Mouse (Mus musculus): ENCODE measurements around the gene Ms4a14. TPM values are rescaled to one million over a fixed set of nuclear protein-coding genes. Genes with fewer than 3 reads are reported as not detected.

The Ms4a14 gene
- not detected in 2 replicates for polyA plus RNA-seq (2012)

DNA sequence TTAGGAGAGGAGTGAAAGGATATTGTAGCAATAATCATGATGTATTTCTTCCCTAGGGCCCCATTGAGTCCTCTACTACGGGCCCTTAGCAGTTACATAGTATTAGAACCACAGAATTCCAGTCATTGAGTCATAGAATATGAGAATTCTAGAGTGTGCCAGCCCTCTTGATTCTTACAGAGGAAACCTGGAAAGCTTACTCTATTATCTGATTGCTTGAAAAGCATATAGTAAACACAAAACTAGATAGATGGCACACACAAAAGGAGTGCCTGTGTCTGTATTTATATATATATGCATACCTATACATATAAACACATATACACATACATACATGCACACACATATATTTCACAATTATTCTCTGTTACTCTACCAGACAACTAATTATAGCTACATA lies at the start of gene Ms4a14:
Gene Ms4a14 (minus strand): TSS at position 101 of the 400 bp plus-strand sequence.
- TF ChIP-seq GATA1 (IDR thresholded peaks at IDR 0.05; ENCODE audit: low read length), result no peak

DNA sequence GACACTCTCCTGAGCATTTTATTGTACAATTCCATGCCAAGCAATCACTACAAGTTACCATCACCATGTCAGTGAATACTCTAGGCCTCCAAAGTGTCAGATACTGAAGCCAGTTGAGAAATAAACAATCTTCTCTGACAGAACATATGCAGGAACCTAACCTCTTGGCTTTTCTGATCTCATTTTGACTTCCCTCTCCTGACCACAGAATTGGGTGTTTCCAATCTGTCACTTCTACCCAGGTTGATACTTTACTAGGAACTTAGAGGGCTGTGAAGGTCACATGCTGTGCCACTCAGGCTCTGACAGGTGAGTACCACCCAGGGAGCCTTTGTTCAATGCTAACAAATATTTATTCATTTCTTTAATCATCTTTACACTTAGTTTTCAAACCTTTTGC lies 47.7 kb upstream of the Ms4a14 start:
- TF ChIP-seq GATA1 (IDR thresholded peaks at IDR 0.05; ENCODE audit: low read length), result no peak

DNA sequence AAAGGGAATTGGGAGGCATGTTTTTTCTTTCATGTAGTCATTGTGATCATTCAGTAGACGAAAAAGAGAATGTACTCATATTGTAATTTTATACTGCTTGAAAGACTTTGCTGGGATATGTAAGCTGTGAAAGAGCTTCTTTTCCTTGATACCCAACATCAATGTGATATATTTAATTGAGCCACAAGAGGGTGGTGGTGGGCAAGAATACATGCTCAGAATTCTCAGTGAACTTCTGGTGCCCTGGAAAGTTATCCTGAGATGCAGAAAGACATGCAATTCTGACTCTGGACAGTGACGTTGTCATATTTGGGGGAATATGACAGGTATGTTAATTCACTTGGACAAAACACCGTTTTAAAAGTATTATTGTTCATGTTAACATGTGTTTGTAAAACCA lies 45.9 kb upstream of the Ms4a14 start:
- no peak for TF ChIP-seq GATA1 (IDR thresholded peaks at IDR 0.05; ENCODE audit: low read length)

DNA sequence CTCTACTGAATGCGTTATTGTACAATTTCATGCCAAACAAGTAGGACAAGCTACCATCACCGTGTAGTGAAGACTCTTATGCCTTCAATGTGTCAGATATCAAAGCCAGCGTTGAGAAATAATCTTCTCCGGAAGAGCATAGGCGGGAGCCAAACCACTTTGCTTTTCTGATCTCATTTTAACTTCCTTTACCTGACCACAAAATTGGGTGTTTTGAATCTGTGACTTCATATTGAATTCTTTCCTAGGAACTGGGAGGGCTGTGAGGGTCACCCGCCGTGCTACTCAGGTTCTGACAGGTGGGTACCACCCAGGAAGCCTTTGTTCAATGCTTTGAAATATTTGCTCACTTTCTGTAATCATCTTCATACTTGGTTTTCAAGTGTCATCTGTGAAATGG lies 41.5 kb upstream of the Ms4a14 start:
- TF ChIP-seq GATA1 (IDR thresholded peaks at IDR 0.05; ENCODE audit: low read length), result no peak

DNA sequence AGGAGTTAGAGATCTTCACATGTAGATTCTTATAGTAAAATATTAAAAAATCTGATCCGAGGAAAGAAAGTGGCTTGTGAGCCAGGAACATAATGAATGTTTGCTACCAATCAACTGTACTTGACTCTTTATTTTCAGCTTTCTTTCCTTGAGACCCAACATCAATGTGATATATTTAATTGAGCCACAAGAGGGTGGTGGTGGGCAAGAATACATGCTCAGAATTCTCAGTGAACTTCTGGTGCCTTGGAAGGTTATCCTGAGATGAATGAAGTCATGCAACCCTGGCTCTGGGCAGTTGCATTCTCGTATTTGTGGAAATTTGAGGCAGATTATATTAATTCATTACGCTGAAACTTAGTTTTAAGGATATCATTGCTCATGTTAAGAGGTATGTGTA lies 37.6 kb upstream of the Ms4a14 start:
- no peak for TF ChIP-seq GATA1 (IDR thresholded peaks at IDR 0.05; ENCODE audit: low read length)

DNA sequence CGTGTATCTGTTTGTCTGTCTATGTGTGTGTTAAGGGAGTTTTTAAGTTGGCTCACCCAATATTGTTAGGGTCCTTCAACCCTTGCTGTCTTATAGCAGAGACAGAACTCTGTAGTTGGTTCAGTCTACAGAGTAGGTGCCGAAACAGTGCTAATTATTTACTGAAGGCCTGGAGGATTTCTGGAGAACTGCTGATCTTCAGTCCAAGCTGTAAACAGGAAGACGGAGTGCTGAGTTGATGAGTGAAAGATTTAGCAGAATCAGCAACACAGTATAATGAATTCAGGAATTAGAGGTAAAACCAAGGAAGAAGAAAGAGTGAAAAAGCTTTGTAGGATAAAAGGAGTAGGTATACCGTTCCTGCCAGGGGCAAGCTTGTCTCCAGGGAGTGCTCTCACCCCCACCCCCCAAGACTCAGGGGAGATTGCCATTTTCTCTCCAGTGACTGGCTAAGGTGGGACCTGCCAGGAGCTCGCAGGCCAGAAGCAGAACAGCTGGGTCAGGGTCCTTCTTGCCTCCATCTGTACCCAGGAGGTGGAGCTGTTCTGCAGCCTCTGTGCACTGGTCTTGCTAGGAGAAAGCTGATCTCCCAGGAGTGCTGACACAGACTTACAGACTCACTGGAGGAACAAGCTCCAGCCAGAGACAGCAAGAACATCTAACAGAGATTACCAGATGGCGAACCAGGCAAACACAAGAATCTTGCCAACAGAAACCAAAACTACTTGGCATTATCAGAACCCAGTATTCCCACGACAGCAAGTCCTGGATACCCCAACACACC lies 35.6 kb upstream of the Ms4a14 start:
- no peak for TF ChIP-seq GATA1 (IDR thresholded peaks at IDR 0.05; ENCODE audit: low read length)

DNA sequence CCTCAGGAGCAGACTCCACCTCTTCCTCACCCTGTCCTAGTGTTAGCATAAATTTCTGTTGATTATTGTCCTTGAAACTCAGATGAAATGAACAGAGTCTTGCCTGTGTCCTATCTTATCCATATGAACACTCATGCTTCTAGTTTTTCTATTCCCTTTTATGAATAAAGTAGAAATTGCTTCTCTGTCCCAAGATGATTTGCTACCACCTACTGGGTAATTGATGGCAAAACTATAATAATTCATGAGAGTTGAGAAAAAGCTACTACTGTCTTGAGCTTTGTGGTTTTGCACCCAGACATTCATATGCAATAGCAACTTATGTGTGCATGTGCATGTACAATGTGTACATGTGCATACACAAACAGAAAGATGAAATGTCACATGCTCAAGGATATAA lies 29.7 kb upstream of the Ms4a14 start:
- no peak for TF ChIP-seq GATA1 (IDR thresholded peaks at IDR 0.05; ENCODE audit: low read length)

DNA sequence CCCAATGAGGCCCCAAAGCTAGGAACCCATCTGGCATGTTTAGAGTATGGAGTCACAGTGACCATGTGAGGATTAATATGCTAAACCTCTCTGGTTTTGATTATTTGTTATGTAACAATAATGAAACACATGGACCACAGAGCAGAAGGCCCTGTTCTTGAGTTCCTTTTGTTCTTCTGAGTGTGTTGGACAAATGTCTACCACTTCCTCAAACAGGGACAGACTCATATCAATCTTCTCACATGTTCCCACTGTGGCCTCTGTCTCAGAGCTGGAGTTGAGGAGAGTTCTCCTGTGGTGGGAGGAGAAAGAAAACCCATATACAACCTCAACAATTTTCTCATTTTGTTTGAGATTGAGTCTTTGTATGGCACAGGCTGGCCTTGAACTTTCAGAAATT lies 28.9 kb upstream of the Ms4a14 start:
- no peak for TF ChIP-seq GATA1 (IDR thresholded peaks at IDR 0.05; ENCODE audit: low read length)

DNA sequence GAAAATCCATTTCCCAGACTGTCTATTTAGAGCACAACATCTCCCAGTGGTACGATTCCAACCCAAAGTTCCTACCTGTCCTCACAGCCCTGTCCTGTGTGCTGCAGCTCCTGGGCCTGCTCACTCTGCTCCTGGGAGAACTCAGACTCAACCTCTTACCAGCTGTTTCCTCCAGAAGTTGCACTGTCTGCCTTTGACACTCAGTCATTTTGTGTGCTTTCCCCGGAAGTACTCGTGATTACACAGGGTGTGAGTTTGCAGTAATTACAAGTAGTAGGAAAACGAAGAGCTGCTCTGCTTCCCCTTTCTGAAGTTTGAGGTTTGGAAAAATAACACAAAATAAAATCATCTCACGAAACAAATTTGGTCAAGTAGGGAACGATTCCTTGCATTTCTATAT lies 21.7 kb upstream of the Ms4a14 start, which contains the start of gene Ms4a7:
Gene Ms4a7 (minus strand): TSS at position 215 of the 400 bp plus-strand sequence.
- TF ChIP-seq GATA1 (IDR thresholded peaks at IDR 0.05; ENCODE audit: low read length), result no peak

DNA sequence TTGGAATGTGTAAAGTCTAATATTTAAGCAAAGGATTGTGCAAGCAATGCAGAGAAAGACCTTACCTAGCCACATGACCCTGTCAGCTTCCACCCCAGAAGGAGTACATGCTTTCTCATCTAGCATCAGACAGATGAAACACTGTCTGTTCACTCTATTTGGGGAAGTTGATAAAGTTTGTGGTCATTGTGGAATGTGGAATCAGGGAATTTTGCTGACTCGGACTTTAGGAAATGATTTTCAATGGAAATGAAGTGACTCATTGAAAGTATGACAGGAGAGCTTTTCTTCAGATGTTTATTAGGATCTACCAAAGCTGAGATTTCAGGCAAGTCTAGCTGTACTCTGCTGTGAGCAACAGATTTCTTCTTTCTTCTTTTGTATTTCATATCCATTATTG lies 6.9 kb upstream of the Ms4a14 start:
- TF ChIP-seq GATA1 (IDR thresholded peaks at IDR 0.05; ENCODE audit: low read length), result no peak

DNA sequence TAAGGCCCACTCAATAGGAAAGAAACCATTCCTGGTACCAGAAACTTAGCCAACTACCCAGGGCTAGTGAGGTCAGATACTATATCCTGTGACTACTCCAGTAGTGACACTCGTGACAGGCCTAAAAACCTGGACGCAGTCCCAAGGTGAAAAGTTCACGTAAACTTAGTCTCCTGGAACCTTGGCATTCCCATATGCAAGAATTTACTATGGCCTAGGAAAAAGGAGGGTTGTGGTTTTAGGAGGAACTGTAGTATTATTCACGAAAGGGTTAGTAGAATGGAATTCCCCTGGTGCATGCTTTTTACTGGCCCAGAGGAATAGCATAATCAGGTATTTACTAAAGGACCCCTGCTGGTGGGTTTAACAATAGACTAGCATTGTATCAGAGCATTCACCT lies 2.5 kb upstream of the Ms4a14 start:
- TF ChIP-seq GATA1 (IDR thresholded peaks at IDR 0.05; ENCODE audit: low read length), result no peak

DNA sequence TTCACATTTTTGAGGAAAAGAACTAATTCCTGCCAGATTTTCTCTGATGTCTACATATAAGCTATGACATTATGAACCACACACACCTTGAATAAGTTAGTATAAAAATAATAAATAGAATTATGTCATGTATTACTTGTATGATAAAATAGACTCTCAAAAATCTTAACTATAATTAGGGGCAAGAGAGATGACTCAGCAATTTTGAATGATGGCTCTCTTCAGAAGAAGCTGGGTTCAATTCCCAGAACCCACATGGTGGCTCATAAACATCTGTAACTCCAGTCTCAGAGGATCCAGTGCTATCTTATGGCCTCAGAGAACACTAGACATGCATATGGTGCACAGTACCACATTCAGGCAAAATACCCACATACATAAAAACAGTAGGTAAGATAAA lies 5.4 kb downstream of the Ms4a14 start:
- TF ChIP-seq GATA1 (IDR thresholded peaks at IDR 0.05; ENCODE audit: low read length), result no peak

DNA sequence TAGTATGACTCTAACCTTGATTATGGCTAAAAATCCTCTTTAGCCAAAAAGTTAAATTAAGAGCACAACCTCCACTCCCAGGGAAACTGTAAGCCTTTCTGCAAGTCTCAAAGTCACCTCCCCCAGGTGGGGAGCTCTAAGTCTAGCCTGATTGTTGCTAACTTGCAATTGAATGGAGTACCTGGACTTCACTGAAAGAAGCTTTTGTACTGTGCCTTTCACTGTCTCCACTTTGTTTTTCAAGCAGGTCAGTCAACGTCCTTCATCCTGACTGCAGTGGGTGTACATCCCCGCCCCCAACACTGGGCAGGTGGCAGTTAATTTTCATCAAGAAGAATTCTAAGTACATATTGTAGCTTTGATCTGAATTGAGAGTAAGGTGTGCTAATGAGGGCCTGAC lies 15.3 kb downstream of the Ms4a14 start:
- TF ChIP-seq GATA1 (IDR thresholded peaks at IDR 0.05; ENCODE audit: low read length), result no peak

DNA sequence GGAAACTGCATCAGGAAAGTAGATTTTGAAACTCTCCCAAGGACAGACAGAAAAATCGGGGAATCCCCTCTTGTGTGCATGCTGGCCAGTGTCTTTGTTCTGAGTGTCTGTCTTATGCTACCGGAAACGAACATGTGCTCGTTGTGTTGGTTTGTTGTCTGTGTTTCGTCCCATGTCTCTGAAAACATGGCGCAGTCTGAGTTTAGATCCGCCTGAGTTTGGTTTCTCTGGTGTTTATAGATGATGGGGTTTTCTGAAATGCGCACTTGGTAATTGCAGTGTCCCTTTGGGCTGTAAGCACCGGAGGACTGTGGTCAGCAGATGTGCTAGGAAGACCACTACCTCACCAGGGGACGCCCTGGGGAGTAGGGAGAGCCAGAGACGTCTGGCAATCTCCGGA lies 21.3 kb downstream of the Ms4a14 start:
- TF ChIP-seq GATA1 (IDR thresholded peaks at IDR 0.05; ENCODE audit: low read length), result no peak

DNA sequence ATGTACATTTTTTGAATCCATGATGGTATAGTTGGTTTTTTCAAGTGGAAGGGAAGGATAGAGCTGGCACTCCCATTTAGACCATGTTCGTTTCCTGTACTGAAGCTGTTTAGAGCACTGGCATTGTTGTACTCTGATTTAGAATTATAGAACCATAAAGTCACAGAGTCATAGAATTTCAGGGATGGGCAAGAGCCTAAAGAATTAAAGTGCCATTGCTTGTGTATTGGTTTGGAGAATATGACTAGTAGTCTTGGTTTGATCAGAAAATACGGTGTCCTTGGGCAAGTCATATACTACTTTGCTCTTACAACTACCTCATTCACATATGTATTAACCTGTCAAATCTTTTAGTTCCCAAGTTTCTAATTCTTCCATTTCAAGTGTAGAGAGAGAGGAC lies 30.5 kb downstream of the Ms4a14 start, which contains the start of gene Ms4a5:
Gene Ms4a5 (minus strand): TSS at position 101 of the 400 bp plus-strand sequence.
- TF ChIP-seq GATA1 (IDR thresholded peaks at IDR 0.05; ENCODE audit: low read length), result no peak

DNA sequence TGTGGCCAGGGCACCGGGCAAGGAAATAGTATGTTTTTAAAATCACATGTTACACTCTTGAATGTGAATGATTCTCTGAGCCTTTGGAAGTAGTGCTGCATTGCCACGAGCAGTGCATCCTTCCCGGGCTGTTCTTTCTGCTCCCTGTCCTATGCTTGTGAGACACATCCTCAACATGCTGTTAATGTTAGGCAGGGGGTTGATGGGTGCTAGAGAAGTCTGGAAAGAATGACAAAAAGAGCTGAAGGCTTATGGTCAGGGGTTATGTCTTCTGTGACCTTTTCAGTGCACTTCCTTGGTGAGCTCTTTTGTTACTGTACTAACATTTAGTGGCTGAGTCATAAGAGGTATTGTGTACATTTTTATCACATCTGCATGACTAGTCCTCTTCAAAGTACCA lies 34.0 kb downstream of the Ms4a14 start:
- no peak for TF ChIP-seq GATA1 (IDR thresholded peaks at IDR 0.05; ENCODE audit: low read length)

DNA sequence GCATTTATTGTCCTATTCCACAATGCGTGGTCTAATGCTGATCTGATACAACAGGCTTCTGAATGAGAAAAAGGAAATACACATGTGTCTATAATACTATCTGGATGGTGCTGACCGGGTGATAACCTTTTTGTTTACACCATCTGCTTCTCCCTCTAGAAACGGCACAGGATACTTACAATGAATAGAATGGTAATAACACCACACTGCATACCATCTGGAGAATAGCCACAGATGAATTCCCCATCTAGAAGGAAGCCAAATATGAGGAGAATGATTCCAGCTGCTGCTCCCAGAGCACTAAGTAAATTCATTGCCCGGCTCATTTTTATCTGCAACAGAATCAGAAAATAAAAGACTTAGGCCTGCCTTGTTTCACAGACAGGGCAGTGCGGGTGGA lies 37.8 kb downstream of the Ms4a14 start:
- no peak for TF ChIP-seq GATA1 (IDR thresholded peaks at IDR 0.05; ENCODE audit: low read length)

Data from G1E-ER4 (cell line).